Mouse (Mus musculus) kidney, postnatal 14 days (tissue): ENCODE data around the gene Zfp971.
"Not testable (repeated sequence)": the region's sequence is repeated elsewhere in the genome, so short reads cannot be mapped to it uniquely, and the experiment has no call there.

Experiments
- DNase-seq: peaks from one replicate; pipeline ENCODE4 v3.0.0; 2022; ENCODE audit warnings: mixed read lengths

The Zfp971 gene

DNA sequence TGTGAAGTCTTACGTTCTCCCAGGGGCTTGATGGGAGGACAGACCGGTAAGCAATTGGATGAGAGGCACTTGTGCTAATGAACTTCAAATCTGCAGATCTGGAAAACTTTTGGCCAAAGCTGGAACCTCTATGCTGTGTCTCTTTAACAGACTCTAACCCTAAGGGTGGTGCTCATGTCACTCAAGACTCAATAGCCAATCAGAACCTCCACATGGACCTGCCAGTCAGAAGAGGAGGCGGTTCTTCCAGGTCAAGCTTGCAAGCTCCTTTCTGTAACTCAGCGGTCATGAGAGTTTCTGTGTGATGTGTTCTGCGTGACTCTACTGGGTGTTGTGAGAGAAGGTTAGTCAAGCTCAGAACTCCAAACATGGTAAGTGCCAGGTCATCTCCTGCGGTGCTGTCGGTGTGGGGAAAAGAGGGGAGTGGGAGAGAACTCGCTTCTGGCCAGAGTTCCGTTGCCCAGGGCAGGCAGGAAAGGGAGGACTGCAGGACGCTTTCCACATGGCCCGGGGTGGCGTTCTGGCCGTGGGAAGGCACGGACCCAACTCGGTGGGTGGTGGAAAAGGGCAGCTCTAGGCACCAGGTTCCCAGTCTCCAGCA, at the start of gene Zfp971:
TSS of gene Zfp971 (plus strand) at position 274 of the 601 bp plus-strand sequence.
- DNase-seq = peak; percentile 73

- not testable (repeated sequence) for DNase-seq
Observed at GRCm38 (mm10) chr2:177974814-177975213, 48.3 kb upstream of the Zfp971 start.

- not testable (repeated sequence) for DNase-seq
Observed at GRCm38 (mm10) chr2:178019486-178019885, 3.6 kb upstream of the Zfp971 start.

- DNase-seq = not testable (repeated sequence)
Observed at GRCm38 (mm10) chr2:178020773-178021172, 2.3 kb upstream of the Zfp971 start.

DNA sequence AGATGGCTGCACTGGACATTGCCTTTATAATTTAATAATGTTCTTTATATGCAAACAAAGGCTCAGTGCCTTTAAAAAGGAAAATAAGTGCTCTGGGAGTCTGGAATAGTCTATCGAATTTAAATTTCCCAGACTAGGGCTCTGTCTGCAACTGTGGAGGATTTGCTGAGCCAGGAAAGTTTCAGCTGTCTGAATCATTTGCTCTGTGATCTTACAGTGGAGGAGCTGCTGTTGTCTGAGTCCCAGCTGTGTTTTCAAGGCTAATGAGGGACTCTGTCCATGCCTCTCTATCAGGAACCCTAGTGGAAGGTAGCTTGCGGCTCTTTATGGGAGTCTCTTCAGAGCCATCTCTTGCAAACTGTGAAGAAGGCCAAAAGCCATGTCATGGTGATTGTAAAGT, 777 bp downstream of the Zfp971 start:
- not testable (repeated sequence) for DNase-seq

DNA sequence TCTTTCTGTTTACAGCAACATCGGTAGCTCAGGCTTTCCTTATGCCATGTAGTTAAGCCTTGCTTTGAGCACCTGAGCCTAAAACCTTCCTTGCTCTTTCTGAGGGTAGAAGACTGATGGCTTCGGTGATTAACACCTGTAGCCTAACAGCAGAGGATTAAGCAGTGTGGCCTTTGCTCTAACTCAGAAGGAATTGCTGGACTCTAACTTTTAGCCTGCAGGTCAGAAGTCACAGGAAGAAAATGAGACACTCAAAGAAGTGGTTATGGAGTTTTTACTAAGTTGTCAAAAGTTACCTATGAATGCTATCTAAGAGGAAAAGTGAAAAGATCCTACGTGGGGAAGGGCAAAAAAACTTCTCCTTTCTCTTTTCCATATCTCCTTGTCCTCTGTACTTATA, 4.5 kb downstream of the Zfp971 start:
- not testable (repeated sequence) for DNase-seq

GRCm38 (mm10) chr2:178058195-178058594, 35.1 kb downstream of the Zfp971 start:
- DNase-seq = peak; percentile 63

- not testable (repeated sequence) for DNase-seq
Observed at GRCm38 (mm10) chr2:178078166-178078717, 55.2 kb downstream of the Zfp971 start, which contains the start of gene Zfp931. Gene Zfp931 (minus strand): TSS chr2:178078476.
